Mouse (Mus musculus): ENCODE results near the gene Wasf3. TPM values are rescaled to one million over a fixed set of nuclear protein-coding genes. Genes with fewer than 3 reads are reported as not detected.
A peak's percentile ranks its signal among the peaks of the same experiment; 100 is the strongest.
"Not testable (repeated sequence)": the region's sequence is repeated elsewhere in the genome, so short reads cannot be mapped to it uniquely, and the experiment has no call there.

The Wasf3 gene
- polyA plus RNA-seq, 1 experiment from 2014 or later: 0.84 TPM

GRCm38 (mm10) chr5:146398386-146399115 is 13.8 kb downstream of the Wasf3 start:
- H3K36me3 ChIP-seq (ENCODE audit: insufficient read depth): no peaks in the 10 kb centered on the region
- no peak overlapping the region for H3K4me2 ChIP-seq
- no peak for ATAC-seq (ENCODE audit: insufficient read depth)
- H3K4me3 ChIP-seq (ENCODE audit: low read depth, low read length): no peak overlapping the region
- DNase-seq: no peak
- no peak for TF ChIP-seq CTCF (IDR thresholded peaks at IDR 0.05; ENCODE audit: low read depth)
- H3K9me3 ChIP-seq (ENCODE audit: low read depth, low read length): 0 out of 2 replicates have a peak, but pooled peaks cover 3% of the 10 kb centered on the region
- no peak overlapping the region for H3K27ac ChIP-seq (ENCODE audit: low read depth)
- WGBS: 89% methylated on average over 7 of the region's 7 CpGs
- no peak overlapping the region for H3K9ac ChIP-seq
- H3K4me1 ChIP-seq (ENCODE audit: insufficient read depth): no peaks in the 10 kb centered on the region
- no peaks in the 10 kb centered on the region for H3K27me3 ChIP-seq (ENCODE audit: insufficient read depth, low read length)

GRCm38 (mm10) chr5:146401012-146401411 is 16.2 kb downstream of the Wasf3 start:
- not testable (repeated sequence) for H3K4me1 ChIP-seq (ENCODE audit: insufficient read depth); H3K27ac ChIP-seq (ENCODE audit: low read depth); H3K9ac ChIP-seq; H3K4me2 ChIP-seq; H3K9me3 ChIP-seq (ENCODE audit: low read depth, low read length); H3K4me3 ChIP-seq (ENCODE audit: low read depth, low read length); H3K27me3 ChIP-seq (ENCODE audit: insufficient read depth, low read length); DNase-seq; H3K36me3 ChIP-seq (ENCODE audit: insufficient read depth)
- 70% methylated on average over 6 of the region's 6 CpGs for WGBS
- ATAC-seq (ENCODE audit: insufficient read depth): peak; percentile 66; the same call in 1 of the 2 replicates

GRCm38 (mm10) chr5:146402311-146402710 is 17.5 kb downstream of the Wasf3 start:
- 76% methylated on average over 11 of the region's 11 CpGs for WGBS
- no peak overlapping the region for H3K4me3 ChIP-seq (ENCODE audit: low read depth, low read length)

GRCm38 (mm10) chr5:146403923-146404322 is 19.1 kb downstream of the Wasf3 start:
- Histone ChIP-seq H3K27me3 (ENCODE audit: insufficient read depth, low read length) (no peaks in the 10 kb centered on the region), H3K27ac (ENCODE audit: low read depth) (no peak overlapping the region), H3K4me2 (no peak overlapping the region), H3K9ac (no peak overlapping the region), H3K4me1 (ENCODE audit: insufficient read depth) (no peaks in the 10 kb centered on the region), H3K36me3 (ENCODE audit: insufficient read depth) (no peaks in the 10 kb centered on the region), H3K4me3 (ENCODE audit: low read depth, low read length) (no peak overlapping the region), H3K9me3 (ENCODE audit: low read depth, low read length) (no peaks in the 10 kb centered on the region)
- WGBS: 44% methylated on average over 2 of the region's 2 CpGs
- ATAC-seq (ENCODE audit: insufficient read depth): no peak
- no peak for TF ChIP-seq CTCF (IDR thresholded peaks at IDR 0.05; ENCODE audit: low read depth)
- no peak for DNase-seq

More at GRCm38 (mm10) chr5:146402311-146402710, 17.5 kb downstream of the Wasf3 start:
- Histone ChIP-seq H3K27ac (ENCODE audit: low read depth) (no peak overlapping the region), H3K27me3 (ENCODE audit: insufficient read depth, low read length) (no peaks in the 10 kb centered on the region), H3K9me3 (ENCODE audit: low read depth, low read length) (0 out of 2 replicates have a peak, but pooled peaks cover 3% of the 10 kb centered on the region), H3K4me2 (no peak overlapping the region), H3K9ac (no peak overlapping the region), H3K4me1 (ENCODE audit: insufficient read depth) (no peaks in the 10 kb centered on the region), H3K36me3 (ENCODE audit: insufficient read depth) (no peaks in the 10 kb centered on the region)
- ATAC-seq (ENCODE audit: insufficient read depth): no peak
- no peak for DNase-seq
- no peak for TF ChIP-seq CTCF (IDR thresholded peaks at IDR 0.05; ENCODE audit: low read depth)

DNA sequence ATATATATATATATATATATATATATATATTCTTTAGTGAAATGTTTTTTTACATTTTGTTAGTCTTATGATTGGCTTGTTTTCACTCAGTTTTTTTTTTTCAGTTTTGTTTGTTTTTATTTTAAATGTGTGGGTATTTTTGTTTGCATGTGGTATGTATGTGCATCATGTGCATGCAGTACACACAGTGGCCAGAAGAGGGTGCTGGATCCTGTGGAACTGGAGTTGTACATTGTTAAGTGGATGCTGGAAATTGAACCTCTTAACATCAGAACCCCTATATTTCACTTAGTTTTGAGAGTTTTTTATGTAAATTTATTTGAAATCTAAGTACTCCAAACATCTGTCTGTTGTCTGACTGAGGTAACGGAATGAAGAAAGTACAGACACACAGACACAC is 21.3 kb downstream of the Wasf3 start:
- TF ChIP-seq CTCF (IDR thresholded peaks at IDR 0.05; ENCODE audit: low read depth): peak; percentile 41
- Histone ChIP-seq H3K9ac (no peak overlapping the region), H3K27me3 (ENCODE audit: insufficient read depth, low read length) (no peaks in the 10 kb centered on the region), H3K4me2 (no peak overlapping the region), H3K4me3 (ENCODE audit: low read depth, low read length) (no peak overlapping the region), H3K4me1 (ENCODE audit: insufficient read depth) (peaks cover under 1% of the 10 kb centered on the region; the same call in 1 of the 2 replicates), H3K27ac (ENCODE audit: low read depth) (no peak overlapping the region), H3K9me3 (ENCODE audit: low read depth, low read length) (no peaks in the 10 kb centered on the region), H3K36me3 (ENCODE audit: insufficient read depth) (no peaks in the 10 kb centered on the region)
- WGBS: 90% methylated on average over 1 of the region's 1 CpGs
- no peak for DNase-seq
- no peak for ATAC-seq (ENCODE audit: insufficient read depth)

GRCm38 (mm10) chr5:146407791-146408190 is 23.0 kb downstream of the Wasf3 start:
- 31% methylated on average over 3 of the region's 3 CpGs for WGBS

GRCm38 (mm10) chr5:146408604-146409003 is 23.8 kb downstream of the Wasf3 start:
- Histone ChIP-seq H3K9me3 (ENCODE audit: low read depth, low read length) (no peaks in the 10 kb centered on the region), H3K27ac (ENCODE audit: low read depth) (no peak overlapping the region), H3K4me1 (ENCODE audit: insufficient read depth) (peaks cover 3% of the 10 kb centered on the region; the same call in 1 of the 2 replicates), H3K27me3 (ENCODE audit: insufficient read depth, low read length) (no peaks in the 10 kb centered on the region), H3K9ac (no peak overlapping the region), H3K4me3 (ENCODE audit: low read depth, low read length) (no peak overlapping the region), H3K36me3 (ENCODE audit: insufficient read depth) (no peaks in the 10 kb centered on the region), H3K4me2 (no peak overlapping the region)
- no peak for TF ChIP-seq CTCF (IDR thresholded peaks at IDR 0.05; ENCODE audit: low read depth)
- DNase-seq (no peak), ATAC-seq (ENCODE audit: insufficient read depth) (no peak)
- WGBS: 66% methylated on average over 8 of the region's 8 CpGs

More at GRCm38 (mm10) chr5:146407791-146408190, 23.0 kb downstream of the Wasf3 start:
- no peak overlapping the region for H3K27ac ChIP-seq (ENCODE audit: low read depth)
- no peak for DNase-seq
- H3K36me3 ChIP-seq (ENCODE audit: insufficient read depth): no peaks in the 10 kb centered on the region
- no peaks in the 10 kb centered on the region for H3K9me3 ChIP-seq (ENCODE audit: low read depth, low read length)
- H3K4me1 ChIP-seq (ENCODE audit: insufficient read depth): peaks cover 3% of the 10 kb centered on the region; the same call in 1 of the 2 replicates
- no peak overlapping the region for H3K9ac ChIP-seq
- no peaks in the 10 kb centered on the region for H3K27me3 ChIP-seq (ENCODE audit: insufficient read depth, low read length)
- ATAC-seq (ENCODE audit: insufficient read depth): no peak
- H3K4me3 ChIP-seq (ENCODE audit: low read depth, low read length): no peak overlapping the region
- no peak for TF ChIP-seq CTCF (IDR thresholded peaks at IDR 0.05; ENCODE audit: low read depth)
- no peak overlapping the region for H3K4me2 ChIP-seq
